Mouse (Mus musculus) spleen, adult 2 months (tissue): ENCODE measurements around the gene Add3. TPM values are rescaled to one million over a fixed set of nuclear protein-coding genes. Genes with fewer than 3 reads are reported as not detected.

Source experiments
- DNase-seq, 2 experiments: peaks; one replicate each; pipeline versions ENCODE4 v3.0.0 to v3.0.0-alpha.2; 2012 to 2021; ENCODE audit warnings: low spot score in 2 of 2, low read depth in 1 of 2
- H3K27ac ChIP-seq: fragments of 200-500 bp; 2 replicates; pipeline ENCODE4 v1.5.1; 2012; ENCODE audit warnings: low read length, inconsistent platforms; ENCODE audit not compliant: insufficient read depth
- H3K27me3 ChIP-seq: fragments of 200-500 bp; 2 replicates; pipeline ENCODE4 v1.6.1; 2012; ENCODE audit warnings: mild to moderate bottlenecking, moderate library complexity, low read length, inconsistent platforms; ENCODE audit not compliant: control insufficient read depth, insufficient read depth
- H3K36me3 ChIP-seq: fragments of 200-500 bp; 2 replicates; pipeline ENCODE4 v1.6.1; 2012; ENCODE audit warnings: mild to moderate bottlenecking, low read length, inconsistent platforms; ENCODE audit not compliant: control insufficient read depth, insufficient read depth
- H3K4me1 ChIP-seq: fragments of 200-500 bp; 2 replicates; pipeline ENCODE4 v1.6.1; 2011; ENCODE audit warnings: inconsistent platforms; ENCODE audit not compliant: control insufficient read depth, insufficient read depth, insufficient read length
- H3K4me3 ChIP-seq: fragments of 200-500 bp; 2 replicates; pipeline ENCODE4 v1.5.1; 2011; ENCODE audit warnings: mild to moderate bottlenecking, inconsistent platforms; ENCODE audit not compliant: insufficient read depth, insufficient read length; ENCODE audit errors: extremely low read depth
- CTCF ChIP-seq: fragments of 200-500 bp; IDR thresholded peaks from 2 replicates; pipeline ENCODE4 v1.5.1; 2011; ENCODE audit warnings: mild to moderate bottlenecking, inconsistent platforms; ENCODE audit not compliant: insufficient read depth, insufficient read length, insufficient replicate concordance; ENCODE audit errors: extremely low read depth
- POLR2A ChIP-seq: fragments of 200-500 bp; IDR thresholded peaks from 2 replicates; pipeline ENCODE4 v1.6.1; 2011; ENCODE audit warnings: low read depth, low read length, inconsistent platforms
- WGBS: fragments of 180-500 bp; shearing (Covaris S2); methylation state at CpG from one replicate; pipeline ENCODE4 v1.1.7; 2018; 5-methylcytosine and 5-hydroxymethylcytosine counted together
- polyA plus RNA-seq: library from polyadenylated mRNA; depleted of rRNA; stranded (reverse); fragments of >200 nt; gene quantifications from 2 replicates; pipeline ENCODE4 v1.2.3, GENCODE M21; 2012

The Add3 gene
- polyA plus RNA-seq, 1 experiment = 40.6 TPM

DNA sequence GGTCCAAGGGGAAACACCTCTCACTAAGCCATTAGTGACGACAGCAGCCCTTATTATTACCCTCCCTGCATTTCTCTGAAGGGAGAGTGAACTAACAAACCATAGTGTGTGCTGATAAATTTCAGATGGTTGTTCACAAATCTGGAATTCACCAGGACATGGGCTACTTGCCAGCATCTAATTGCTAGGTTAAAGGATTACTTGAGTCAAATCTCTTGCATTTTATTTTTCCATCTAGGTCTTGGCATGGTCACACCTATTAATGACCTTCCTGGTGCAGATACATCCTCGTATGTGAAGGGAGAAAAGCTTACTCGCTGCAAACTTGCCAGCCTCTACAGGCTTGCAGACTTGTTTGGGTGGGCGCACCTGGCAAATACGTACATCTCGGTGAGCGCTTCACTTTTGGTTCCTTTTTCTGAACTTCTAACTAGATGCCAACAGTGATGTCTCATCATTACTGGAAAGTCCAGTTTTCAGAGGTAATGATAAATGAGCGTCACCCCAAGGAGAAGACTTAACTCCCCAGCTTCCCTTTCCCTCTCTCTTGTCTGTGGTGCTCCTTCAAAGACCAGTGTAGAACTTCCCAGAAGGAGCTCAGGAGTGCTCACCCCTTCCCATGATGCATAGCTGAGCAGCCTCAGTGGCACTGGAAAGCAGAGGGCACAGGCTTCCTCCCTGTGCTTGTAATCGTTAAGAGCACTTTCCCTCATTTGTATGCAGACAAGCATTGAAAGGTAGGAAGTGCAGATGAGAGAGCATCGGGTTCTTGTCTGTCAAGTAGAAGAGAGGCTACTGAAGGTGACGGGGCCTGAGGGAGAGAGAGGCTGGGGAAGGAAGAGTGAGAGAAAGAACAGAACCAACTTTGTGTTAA lies 90.9 kb downstream of the Add3 start:
- no peak overlapping the region for H3K27ac ChIP-seq
- peaks cover 62% of the 10 kb centered on the region for H3K36me3 ChIP-seq
- no peak overlapping the region for H3K4me3 ChIP-seq
- TF ChIP-seq CTCF = no peak
- TF ChIP-seq POLR2A = no peak
- H3K27me3 ChIP-seq = no peaks in the 10 kb centered on the region
- 61% methylated on average over 11 of the region's 11 CpGs for WGBS
- H3K4me1 ChIP-seq = no peaks in the 10 kb centered on the region
- DNase-seq = no peak

DNA sequence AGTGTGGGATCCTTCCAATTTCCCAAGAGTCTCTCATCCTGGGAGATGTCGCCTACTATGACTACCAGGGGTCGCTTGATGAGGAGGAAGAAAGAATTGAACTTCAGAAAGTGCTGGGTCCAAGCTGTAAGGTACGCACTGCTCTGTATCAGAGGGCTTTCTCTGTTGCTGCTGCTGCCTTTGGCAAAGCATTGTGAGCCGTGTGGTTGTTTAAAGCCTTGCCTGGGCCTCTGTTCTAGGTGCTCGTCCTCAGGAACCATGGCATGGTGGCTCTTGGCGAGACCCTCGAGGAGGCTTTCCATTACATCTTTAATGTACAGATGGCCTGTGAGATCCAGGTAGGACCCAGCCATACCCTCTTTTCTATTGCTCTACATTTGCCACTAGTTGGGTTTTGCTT lies 93.3 kb downstream of the Add3 start:
- Histone ChIP-seq H3K27ac (no peak overlapping the region), H3K4me3 (no peak overlapping the region), H3K27me3 (no peaks in the 10 kb centered on the region), H3K4me1 (no peaks in the 10 kb centered on the region), H3K36me3 (peaks cover 62% of the 10 kb centered on the region)
- TF ChIP-seq CTCF (no peak), POLR2A (no peak)
- DNase-seq = no peak
- WGBS = 96% methylated on average over 7 of the region's 7 CpGs

DNA sequence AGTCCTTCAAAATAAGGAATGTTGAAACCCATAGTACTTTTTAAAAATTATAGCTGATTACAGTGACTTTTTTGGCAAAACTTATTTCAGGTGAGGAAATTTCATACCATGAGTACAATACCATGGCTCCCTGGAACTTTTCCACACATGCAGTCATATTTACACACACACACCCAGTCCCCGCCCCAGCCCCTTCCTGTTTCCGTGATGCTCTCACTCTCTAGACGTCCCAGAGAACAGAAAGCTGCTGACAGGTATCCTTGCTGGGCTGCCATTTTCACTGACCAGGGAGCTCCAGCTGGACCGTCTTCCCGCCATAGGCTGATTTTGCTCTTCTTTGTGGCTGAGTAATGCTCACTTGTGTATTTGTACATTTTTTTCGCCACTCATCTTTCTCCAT lies 101.6 kb downstream of the Add3 start:
- no peak overlapping the region for H3K27ac ChIP-seq
- DNase-seq = no peak
- whole genome bisulfite sequencing = 88% methylated on average over 6 of the region's 6 CpGs
- no peaks in the 10 kb centered on the region for H3K27me3 ChIP-seq
- H3K36me3 ChIP-seq = peaks cover 66% of the 10 kb centered on the region
- no peak overlapping the region for H3K4me3 ChIP-seq
- H3K4me1 ChIP-seq = no peaks in the 10 kb centered on the region
- no peak for TF ChIP-seq CTCF
- no peak for TF ChIP-seq POLR2A

DNA sequence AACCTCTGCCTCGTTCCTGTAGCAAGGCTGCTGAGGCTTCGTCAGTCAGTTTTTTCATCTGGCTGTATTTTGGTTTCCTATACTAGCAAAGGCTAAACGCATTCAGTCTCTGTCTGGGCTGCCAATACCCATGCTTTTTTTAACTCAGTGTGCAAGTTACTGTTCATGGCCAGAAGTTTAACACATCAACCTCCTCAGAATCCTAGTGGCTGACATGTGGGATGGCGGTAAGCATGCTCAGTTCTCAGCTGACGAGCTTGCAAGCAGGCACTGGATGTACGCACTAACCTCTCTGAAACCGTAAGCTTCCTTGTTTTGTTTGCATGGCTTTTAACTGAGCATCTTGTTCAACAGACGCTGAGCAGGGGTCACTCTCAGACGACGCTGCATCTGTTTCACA lies 103.7 kb downstream of the Add3 start:
- Histone ChIP-seq H3K36me3 (peaks cover 55% of the 10 kb centered on the region), H3K4me1 (no peaks in the 10 kb centered on the region), H3K4me3 (no peak overlapping the region), H3K27ac (no peak overlapping the region), H3K27me3 (no peaks in the 10 kb centered on the region)
- TF ChIP-seq CTCF (no peak), POLR2A (no peak)
- 93% methylated on average over 10 of the region's 10 CpGs for WGBS
- no peak for DNase-seq

DNA sequence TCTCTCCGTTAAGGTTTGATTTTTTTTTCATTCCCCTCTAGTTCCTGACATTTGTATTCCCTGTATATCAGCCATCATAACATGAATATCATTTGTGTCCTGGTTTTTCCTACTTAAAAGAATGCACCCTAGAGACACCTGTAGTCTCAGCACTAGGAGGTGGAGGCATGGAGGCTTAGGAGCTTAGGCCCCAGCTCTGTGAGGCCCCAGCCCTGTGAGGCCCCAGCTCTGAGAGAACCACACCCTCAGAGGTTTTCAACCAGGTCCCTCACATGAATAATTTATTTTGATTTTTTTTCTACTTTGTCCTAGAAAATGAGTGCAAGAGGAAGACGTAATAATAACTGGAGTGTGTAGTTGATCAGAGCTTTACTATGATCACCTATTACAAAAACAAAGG lies 107.3 kb downstream of the Add3 start:
- Histone ChIP-seq H3K4me3 (no peak overlapping the region), H3K27ac (no peak overlapping the region), H3K27me3 (no peaks in the 10 kb centered on the region), H3K4me1 (no peaks in the 10 kb centered on the region), H3K36me3 (peaks cover 33% of the 10 kb centered on the region)
- 83% methylated on average over 2 of the region's 2 CpGs for WGBS
- no peak for TF ChIP-seq CTCF
- TF ChIP-seq POLR2A = no peak
- no peak for DNase-seq

DNA sequence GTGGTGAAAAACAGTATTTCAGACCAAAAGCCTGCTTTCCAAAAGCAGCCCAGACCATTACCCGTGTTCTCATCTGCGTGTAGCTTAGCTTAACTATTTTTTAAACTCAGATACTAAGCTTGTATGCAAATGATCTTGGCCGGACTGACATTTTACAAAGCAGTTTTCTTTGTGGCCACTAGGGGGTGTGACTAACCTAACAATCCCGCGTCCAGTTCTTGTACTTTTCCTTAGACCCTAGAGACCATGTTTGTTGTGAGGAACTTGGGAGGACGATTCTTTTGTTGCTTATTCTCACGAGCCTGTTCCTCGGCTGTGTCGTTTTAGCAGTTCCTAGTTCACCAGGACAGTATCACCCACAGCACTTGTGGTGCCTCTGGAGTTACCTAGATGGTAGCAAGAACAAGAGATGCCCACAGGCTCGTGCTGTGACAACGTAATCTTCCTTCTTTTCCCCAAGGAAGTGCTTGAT lies 107.8 kb downstream of the Add3 start:
- Histone ChIP-seq H3K27me3 (no peaks in the 10 kb centered on the region), H3K4me3 (no peak overlapping the region), H3K36me3 (peaks cover 32% of the 10 kb centered on the region), H3K4me1 (no peaks in the 10 kb centered on the region), H3K27ac (no peak overlapping the region)
- 19% methylated on average over 11 of the region's 11 CpGs for WGBS
- peak in 1 of 2 experiments; percentile 35 for DNase-seq
- TF ChIP-seq CTCF = peak; percentile 46; the same call in 1 of the 2 replicates
- no peak for TF ChIP-seq POLR2A

DNA sequence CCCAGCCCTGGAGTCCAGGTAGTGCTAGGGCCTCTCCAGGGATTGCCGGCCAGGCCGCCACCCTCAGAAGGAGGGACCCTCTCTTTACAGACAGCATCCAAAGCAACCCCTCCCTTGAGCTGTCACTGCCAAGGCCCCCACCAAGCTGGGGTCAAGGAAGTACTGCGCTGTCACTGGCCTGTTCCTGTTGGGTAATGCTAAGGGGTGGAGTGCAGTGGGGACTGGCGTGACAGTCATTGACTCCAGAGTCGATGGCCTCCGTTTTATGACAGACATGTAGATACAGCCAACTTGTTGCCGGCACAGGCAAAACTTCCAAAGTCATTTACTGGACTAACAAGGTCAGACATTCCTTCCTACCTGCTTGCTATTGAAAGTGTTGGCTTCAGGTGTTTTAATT lies 110.8 kb downstream of the Add3 start:
- no peak for TF ChIP-seq CTCF
- no peak for TF ChIP-seq POLR2A
- 75% methylated on average over 7 of the region's 7 CpGs for WGBS
- no peak for DNase-seq
- H3K4me1 ChIP-seq = no peaks in the 10 kb centered on the region
- H3K36me3 ChIP-seq = peaks cover 14% of the 10 kb centered on the region
- no peaks in the 10 kb centered on the region for H3K27me3 ChIP-seq
- no peak overlapping the region for H3K27ac ChIP-seq
- no peak overlapping the region for H3K4me3 ChIP-seq
